Mouse (Mus musculus) E14TG2a.4 (cell line): ENCODE results near the gene Pcgf3.

ENCODE experiments used
- H3K27me3 ChIP-seq: 2 replicates; pipeline ENCODE4 v1.6.1; 2014; ENCODE audit warnings: low read length, control low read depth; ENCODE audit not compliant: insufficient read depth
- H3K36me3 ChIP-seq: 2 replicates; pipeline ENCODE4 v1.6.1; 2014; ENCODE audit warnings: low read length, control low read depth; ENCODE audit not compliant: insufficient read depth
- H3K4me1 ChIP-seq: replicated peaks from 2 replicates; pipeline ENCODE4 v1.6.1; 2014; ENCODE audit warnings: low read depth, low read length, control low read depth
- H3K4me3 ChIP-seq: replicated peaks from 2 replicates; pipeline ENCODE4 v1.5.1; 2014; ENCODE audit warnings: mild to moderate bottlenecking, low read length
- H3K9me3 ChIP-seq: 2 replicates; pipeline ENCODE4 v1.6.1; 2014; ENCODE audit warnings: low read length, control low read depth
- CTCF ChIP-seq: conservative IDR thresholded peaks from 2 replicates; pipeline ENCODE4 v1.5.1; 2014; ENCODE audit warnings: low read length
- NANOG ChIP-seq: IDR thresholded peaks from 2 replicates; pipeline ENCODE4 v1.6.1; 2014; ENCODE audit warnings: borderline replicate concordance, low read length, mixed read lengths
- POU5F1 ChIP-seq: IDR thresholded peaks from 2 replicates; pipeline ENCODE4 v1.6.1; 2014; ENCODE audit warnings: low read length, borderline replicate concordance

Pcgf3 gene

DNA sequence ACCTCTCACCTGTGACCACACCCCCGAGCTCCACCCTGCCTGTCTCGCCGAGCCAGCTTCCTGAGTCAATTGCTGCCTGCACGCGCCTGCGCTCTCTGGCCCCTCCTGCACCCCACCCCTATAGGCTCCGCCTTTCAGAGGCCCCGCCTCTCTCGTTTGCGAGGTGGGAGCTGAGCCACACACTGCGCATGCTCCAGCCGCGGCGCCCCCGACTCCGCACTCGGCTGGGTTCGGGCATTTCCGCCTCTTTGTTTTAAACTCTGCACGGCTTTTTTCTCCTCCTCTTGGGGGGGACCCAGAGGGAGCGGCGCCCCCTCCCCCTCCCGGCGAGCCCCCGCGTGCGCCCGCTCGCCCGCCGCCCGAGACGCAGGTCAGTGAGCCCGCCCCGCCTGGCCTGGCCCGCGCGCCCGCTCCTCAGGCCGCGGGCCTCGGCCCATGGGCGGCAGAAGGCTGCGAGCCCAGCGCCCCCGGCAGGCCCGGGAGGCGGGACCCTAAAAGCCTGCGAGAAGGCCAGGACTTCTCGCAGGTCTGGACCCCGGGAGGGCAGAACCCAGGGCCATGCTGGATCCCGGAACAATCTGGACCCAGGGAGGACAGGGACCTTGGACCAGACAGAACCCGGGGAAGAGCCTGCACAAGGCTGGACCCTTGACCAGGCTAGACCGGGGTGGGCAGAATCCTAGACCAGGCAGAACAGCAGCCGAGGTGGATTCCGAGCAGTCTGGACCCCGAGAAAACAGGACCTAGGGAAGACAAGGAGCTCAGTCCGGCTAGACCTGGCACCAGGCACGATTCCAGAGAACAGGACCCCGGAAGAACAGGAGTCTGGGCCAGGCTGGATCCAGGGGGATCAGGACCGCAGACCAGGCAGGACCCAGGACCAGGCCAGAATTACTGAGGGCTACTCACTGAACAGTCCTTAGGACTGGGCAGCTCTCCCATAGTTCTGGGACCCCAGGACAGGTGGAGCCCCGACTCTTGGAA, at the start of gene Pcgf3:
Gene Pcgf3 (plus strand): TSS at position 151 of the 984 bp plus-strand sequence.
- peaks cover 11% of the 10 kb centered on the region; the same call in 1 of the 2 replicates for H3K36me3 ChIP-seq
- TF ChIP-seq POU5F1 = no peak
- no peak for TF ChIP-seq NANOG
- no peak for TF ChIP-seq CTCF
- peaks cover 26% of the 10 kb centered on the region for H3K27me3 ChIP-seq
- H3K4me1 ChIP-seq = peaks cover 39% of the 10 kb centered on the region
- no peaks in the 10 kb centered on the region for H3K9me3 ChIP-seq
- peak within 1 kb of the TSS; percentile 94 for H3K4me3 ChIP-seq

DNA sequence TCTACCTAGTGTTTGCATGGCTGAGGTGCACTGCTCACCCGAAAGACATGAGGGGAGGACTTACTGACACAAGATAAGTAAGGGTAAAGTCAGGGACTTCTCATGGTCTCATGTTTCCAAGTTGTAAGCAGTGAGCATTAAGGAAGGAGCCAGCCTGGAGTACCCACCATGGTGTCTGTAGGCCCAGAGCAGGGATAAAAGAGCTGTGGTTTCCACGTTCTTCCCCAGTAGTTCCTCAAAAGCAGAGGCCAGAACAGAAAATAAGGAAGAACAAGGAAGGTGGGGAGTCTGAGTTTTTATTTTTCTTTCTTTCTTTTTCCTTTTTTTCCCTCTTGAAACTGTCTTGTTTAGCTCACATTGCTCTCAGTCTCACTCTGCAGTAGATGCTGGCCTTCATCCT, 46.3 kb upstream of the Pcgf3 start:
- no peaks in the 10 kb centered on the region for H3K27me3 ChIP-seq
- H3K9me3 ChIP-seq = no peaks in the 10 kb centered on the region
- H3K36me3 ChIP-seq = no peaks in the 10 kb centered on the region
- TF ChIP-seq NANOG (no peak), POU5F1 (no peak), CTCF (no peak)
- 0 out of 2 replicates have a peak, but pooled peaks cover 3% of the 10 kb centered on the region for H3K4me1 ChIP-seq
- H3K4me3 ChIP-seq = no peak overlapping the region

DNA sequence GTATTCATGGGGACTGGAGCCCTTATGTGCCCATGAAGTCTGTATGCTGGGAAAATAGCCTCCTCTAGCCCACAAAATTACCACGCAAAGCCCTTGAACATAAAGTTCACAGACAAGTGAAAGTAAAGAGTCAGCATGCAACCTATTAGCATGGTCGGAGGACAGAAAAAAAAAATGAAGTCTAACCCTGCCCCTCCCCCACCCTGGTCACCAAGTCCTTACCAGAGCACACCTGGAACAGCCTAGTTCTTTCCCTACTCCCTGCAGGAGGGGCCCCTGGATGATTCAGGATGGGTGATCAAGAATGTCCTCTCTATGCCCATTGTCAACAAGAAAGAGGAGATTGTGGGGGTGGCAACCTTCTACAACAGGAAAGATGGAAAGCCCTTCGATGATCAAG, 38.3 kb upstream of the Pcgf3 start:
- H3K4me1 ChIP-seq = no peaks in the 10 kb centered on the region
- H3K9me3 ChIP-seq = no peaks in the 10 kb centered on the region
- no peaks in the 10 kb centered on the region for H3K27me3 ChIP-seq
- no peak overlapping the region for H3K4me3 ChIP-seq
- no peak for TF ChIP-seq POU5F1
- no peak for TF ChIP-seq CTCF
- TF ChIP-seq NANOG = no peak
- H3K36me3 ChIP-seq = no peaks in the 10 kb centered on the region

DNA sequence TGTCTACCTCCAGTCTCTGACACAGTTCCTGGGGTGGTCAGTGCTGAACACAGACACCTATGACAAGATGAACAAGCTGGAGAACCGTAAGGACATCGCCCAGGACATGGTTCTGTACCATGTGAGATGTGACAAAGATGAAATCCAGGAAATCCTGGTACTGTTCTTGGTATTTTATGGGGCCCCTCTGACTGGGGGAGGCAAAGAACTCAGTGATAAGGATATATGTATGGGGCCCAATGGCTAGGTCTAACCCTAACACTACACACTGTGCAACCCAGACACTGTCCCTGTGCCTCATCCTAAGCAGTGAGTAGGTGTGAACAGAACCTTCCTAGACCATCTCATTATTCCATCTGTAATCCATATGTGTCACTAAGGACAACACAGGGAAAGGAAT, 37.6 kb upstream of the Pcgf3 start:
- Histone ChIP-seq H3K4me3 (no peak overlapping the region), H3K27me3 (no peaks in the 10 kb centered on the region), H3K9me3 (no peaks in the 10 kb centered on the region), H3K36me3 (no peaks in the 10 kb centered on the region), H3K4me1 (no peaks in the 10 kb centered on the region)
- TF ChIP-seq POU5F1 = no peak
- TF ChIP-seq NANOG = no peak
- no peak for TF ChIP-seq CTCF

DNA sequence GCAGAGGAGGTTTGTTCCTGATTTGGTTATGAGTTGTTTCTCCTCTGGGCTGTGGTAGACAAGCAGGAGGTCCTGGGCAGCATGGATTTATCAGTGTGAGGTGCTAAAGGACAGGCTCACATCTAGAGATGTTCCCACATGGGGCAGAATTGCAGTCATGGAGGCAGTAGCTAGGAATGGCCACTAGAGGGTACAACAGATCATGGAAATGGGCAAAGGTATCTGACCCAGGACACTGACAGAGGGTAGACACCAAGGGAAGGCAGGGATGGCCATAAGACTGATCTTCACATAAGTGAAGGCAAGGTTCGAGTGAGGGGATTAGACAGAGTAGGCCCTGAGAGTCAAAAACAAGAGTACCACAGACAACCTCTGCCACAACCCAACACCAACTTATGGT, 33.8 kb upstream of the Pcgf3 start:
- no peaks in the 10 kb centered on the region for H3K27me3 ChIP-seq
- TF ChIP-seq POU5F1 = no peak
- TF ChIP-seq NANOG = no peak
- TF ChIP-seq CTCF = peak; percentile 89
- H3K4me1 ChIP-seq = peaks cover 5% of the 10 kb centered on the region; the same call in 1 of the 2 replicates
- no peak overlapping the region for H3K4me3 ChIP-seq
- peaks cover 34% of the 10 kb centered on the region for H3K36me3 ChIP-seq
- H3K9me3 ChIP-seq = no peaks in the 10 kb centered on the region

DNA sequence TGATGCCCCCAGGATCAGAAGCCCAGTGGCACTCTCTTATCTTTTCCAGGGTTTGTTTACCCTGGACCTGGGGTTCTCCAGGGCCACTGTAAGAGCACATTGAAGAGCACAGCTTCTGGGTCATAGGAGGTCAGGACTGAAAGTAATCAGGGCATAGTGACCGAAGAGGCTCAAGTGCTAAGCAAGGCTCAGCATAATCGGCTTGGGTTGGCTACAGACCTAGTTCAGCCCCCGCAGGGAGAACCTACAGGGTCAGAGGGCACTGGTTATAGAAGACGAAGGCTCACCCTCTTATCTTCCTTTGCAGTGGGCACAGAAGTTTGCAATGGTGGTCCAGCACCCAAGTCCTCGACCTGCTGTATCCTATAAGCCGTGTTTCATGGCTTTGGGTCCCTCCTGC, 29.8 kb upstream of the Pcgf3 start:
- Histone ChIP-seq H3K27me3 (0 out of 2 replicates have a peak, but pooled peaks cover under 1% of the 10 kb centered on the region), H3K36me3 (peaks cover 43% of the 10 kb centered on the region), H3K9me3 (no peaks in the 10 kb centered on the region), H3K4me1 (peaks cover 23% of the 10 kb centered on the region), H3K4me3 (no peak overlapping the region)
- TF ChIP-seq POU5F1 (no peak), CTCF (no peak), NANOG (no peak)

DNA sequence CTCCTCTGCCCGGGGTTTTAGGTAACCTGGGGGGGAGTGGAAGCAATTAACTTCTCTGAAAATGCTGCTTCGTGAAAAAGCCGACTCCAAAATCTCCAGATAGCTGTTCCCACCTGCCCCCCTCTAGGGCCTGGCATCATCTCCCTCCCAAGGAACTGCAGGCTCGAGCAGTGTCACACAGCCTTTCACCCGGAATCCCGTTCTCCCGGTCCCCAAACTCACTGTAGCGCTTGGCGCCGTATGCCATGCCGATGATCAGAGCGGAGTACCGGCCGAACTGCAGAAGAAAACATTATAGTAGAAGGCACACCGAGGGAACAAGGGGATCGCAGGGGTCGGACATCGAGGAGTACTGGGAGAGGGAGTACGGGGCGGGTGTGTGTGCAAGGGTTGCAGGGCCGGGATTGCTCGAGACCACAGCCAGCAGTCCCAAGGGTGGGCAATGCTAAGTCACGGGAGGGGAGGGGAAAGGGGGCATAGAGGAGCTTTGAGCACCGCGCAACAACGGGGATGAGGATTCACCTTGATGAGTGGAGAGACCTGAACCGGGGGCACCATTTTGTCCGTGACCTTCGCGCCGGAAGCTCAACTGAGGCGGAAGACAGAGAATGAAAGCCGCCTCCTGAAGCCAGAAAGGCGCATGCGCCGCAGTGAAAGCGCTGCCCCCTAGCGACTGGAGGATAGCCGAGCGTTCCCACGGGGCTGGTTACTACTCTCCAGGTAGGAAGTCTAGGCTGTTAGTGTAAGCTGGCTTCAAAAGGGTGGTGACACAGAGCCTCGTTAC, 27.0 kb upstream of the Pcgf3 start, which contains the start of gene Atp5k:
Gene Atp5k (minus strand): TSS at position 645 of the 784 bp plus-strand sequence.
- Histone ChIP-seq H3K4me1 (peaks cover 23% of the 10 kb centered on the region), H3K9me3 (no peaks in the 10 kb centered on the region), H3K27me3 (peaks cover 7% of the 10 kb centered on the region; the same call in 1 of the 2 replicates), H3K36me3 (peaks cover 40% of the 10 kb centered on the region), H3K4me3 (peak within 1 kb of the TSS; percentile 88)
- TF ChIP-seq CTCF (peak; percentile 79), POU5F1 (no peak), NANOG (no peak)

DNA sequence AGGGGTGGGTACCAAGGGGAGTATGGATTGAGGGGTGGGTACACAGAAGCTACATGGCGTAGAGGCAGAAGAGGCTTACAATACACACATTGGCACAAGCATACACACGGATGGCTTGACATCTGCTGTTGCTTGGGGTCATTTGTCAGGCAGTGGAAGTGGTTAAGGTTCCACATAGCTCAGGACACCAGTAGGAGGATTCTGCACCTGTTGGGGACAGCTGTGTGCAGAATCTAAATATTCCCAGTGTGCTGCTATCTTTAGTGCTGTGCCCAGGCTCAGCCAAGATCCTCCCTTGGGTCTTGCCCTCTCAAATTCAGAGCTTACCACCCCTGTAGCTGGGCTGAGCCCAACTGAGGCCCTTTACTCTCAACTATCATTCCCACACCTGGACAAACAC, 24.9 kb upstream of the Pcgf3 start:
- no peaks in the 10 kb centered on the region for H3K9me3 ChIP-seq
- peaks cover 7% of the 10 kb centered on the region; the same call in 1 of the 2 replicates for H3K27me3 ChIP-seq
- no peak for TF ChIP-seq NANOG
- no peak for TF ChIP-seq CTCF
- no peak for TF ChIP-seq POU5F1
- peaks cover 21% of the 10 kb centered on the region for H3K36me3 ChIP-seq
- H3K4me1 ChIP-seq = peaks cover 27% of the 10 kb centered on the region
- H3K4me3 ChIP-seq = no peak overlapping the region

DNA sequence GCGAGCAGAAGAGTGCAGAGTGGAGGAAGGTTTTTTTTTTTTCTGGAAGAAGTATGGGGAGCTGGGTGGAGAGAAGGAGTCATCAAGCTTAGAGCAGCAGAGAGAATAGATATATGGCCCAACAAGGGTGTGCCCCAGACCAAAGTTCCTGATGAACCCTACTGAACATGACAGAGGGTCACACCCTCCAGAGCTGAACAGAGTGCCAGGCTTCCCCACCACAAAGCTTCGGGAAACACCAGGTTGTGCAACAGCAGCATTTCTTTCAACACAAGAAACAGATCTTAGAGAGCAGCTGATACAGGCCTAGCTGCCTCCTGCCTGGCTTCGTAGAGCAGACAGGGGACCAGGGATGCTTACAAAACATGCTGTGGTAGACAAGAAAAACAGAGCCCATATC, 14.1 kb upstream of the Pcgf3 start:
- peaks cover 41% of the 10 kb centered on the region for H3K27me3 ChIP-seq
- no peaks in the 10 kb centered on the region for H3K36me3 ChIP-seq
- H3K9me3 ChIP-seq = no peaks in the 10 kb centered on the region
- no peak overlapping the region for H3K4me3 ChIP-seq
- H3K4me1 ChIP-seq = peaks cover 20% of the 10 kb centered on the region
- no peak for TF ChIP-seq CTCF
- TF ChIP-seq POU5F1 = no peak
- TF ChIP-seq NANOG = no peak
